Mouse (Mus musculus) right cerebral cortex, postnatal 14 days (tissue): ENCODE measurements around the gene Myo5c.
A peak's percentile ranks its signal among the peaks of the same experiment; 100 is the strongest.

Experiments
- DNase-seq: peaks from one replicate; pipeline ENCODE4 v3.0.0; 2022

Gene Myo5c

GRCm38 (mm10) chr9:75330821-75331220 is 99.0 kb downstream of the Myo5c start:
- no peak for DNase-seq

DNA sequence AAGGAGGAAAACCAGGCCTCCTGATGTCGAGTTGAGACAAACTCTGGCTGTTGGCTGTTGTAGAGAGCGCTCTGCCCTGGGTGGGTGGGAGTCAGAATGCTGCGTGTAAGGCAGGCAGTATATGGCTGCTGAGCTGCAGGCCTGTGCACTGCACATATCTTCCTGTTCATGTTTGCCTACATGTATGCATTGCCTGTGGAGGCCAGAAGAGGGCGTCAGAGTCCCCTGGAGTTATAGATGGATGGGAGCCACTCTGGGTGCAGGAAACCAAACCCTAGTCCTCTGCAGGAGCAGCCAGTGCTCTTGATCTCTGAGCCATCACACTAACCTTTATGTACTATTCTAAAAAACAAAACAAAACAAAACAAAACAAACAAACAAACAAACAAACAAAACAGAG is 102.6 kb downstream of the Myo5c start:
- DNase-seq: no peak

GRCm38 (mm10) chr9:75338016-75338415 is 106.2 kb downstream of the Myo5c start:
- DNase-seq: peak; percentile 34

DNA sequence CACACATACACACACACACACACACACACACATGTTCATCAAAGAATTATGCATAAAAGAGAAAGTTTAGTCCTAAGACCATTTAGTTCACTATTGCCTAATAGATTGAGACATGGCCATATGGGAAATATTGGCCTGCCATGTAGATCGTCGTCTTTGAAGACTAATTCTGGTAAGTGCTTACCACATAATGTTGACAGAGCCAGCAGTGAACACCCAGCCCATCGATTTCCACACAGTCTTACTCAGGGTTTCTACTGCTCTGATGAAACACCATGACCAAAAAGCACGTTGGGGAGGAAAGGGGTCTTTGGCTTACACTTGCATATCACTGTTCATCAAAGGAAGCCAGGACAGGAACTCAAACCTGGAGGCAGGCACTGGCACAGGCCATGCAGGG is 110.6 kb downstream of the Myo5c start:
- DNase-seq: no peak

GRCm38 (mm10) chr9:75347458-75347857 is 115.6 kb downstream of the Myo5c start, which contains the start of gene Bcl2l10:
Gene Bcl2l10 (plus strand): TSS chr9:75347758.
- DNase-seq: no peak

GRCm38 (mm10) chr9:75348066-75348465 is 116.2 kb downstream of the Myo5c start:
- no peak for DNase-seq

DNA sequence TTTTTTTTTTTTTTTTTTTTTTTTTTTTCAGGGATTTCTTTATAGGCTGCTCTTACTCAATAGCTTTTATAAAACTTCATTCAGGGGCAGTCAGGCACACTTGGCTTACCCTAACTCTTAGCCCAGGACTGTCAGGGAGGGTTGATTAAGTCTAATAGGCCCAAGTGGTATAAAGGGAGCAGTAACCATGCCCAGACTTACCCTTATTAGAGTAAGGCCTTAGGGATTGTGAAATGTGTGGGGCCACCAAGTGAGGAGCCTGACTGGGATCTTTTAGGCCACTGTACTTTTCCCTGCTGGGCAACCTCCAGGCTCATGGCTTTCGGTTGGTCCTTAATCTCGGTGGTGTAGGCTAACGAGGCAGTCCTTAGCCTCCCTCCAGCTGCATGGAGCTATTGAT is 116.8 kb downstream of the Myo5c start:
- DNase-seq: no peak

DNA sequence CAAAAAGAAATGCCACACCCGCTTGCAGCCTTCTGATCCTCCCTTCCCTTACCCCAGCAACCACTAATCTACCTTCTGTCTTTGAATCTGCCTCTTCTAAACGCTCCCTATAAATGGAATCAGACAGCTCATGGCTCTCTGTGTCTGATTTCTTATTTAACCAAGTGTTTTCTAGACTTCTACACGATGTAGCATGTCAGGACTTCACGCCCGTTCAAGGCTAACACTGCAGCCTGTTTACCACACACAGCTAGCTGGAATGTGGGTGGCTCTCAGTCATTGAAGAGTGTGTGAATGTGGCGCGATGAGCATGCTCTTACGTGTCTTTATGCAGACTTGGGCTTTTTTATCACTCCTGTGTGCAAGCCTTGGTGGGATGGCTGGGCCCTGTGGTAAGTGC is 121.3 kb downstream of the Myo5c start:
- no peak for DNase-seq
